Mouse (Mus musculus) myocyte (in vitro differentiated cells): ENCODE data around the gene Cyb5d2.

ENCODE experiments used
- CEBPB ChIP-seq: IDR thresholded peaks from 2 replicates; pipeline ENCODE4 v1.6.1; 2011; ENCODE audit warnings: mild to moderate bottlenecking, moderate library complexity; ENCODE audit not compliant: poor library complexity, insufficient read depth, severe bottlenecking
- E2F4 ChIP-seq: IDR thresholded peaks from one replicate; pipeline ENCODE4 v1.6.1; 2011; ENCODE audit warnings: mild to moderate bottlenecking, control low read depth, moderate library complexity; ENCODE audit not compliant: insufficient read depth
- MAX ChIP-seq: IDR thresholded peaks from one replicate; pipeline ENCODE4 v1.6.1; 2011; ENCODE audit warnings: low read depth, mild to moderate bottlenecking, control low read depth
- MYOD1 ChIP-seq, 3 experiments: IDR thresholded peaks; one replicate each; pipeline ENCODE4 v1.6.1; 2011; ENCODE audit warnings: control low read depth in 2 of 3, low read depth in 2 of 3, mild to moderate bottlenecking in 2 of 3, moderate library complexity in 1 of 3; ENCODE audit not compliant: insufficient read length in 2 of 3, control insufficient read depth in 1 of 3
- MYOG ChIP-seq, 3 experiments: IDR thresholded peaks; one replicate each; pipeline ENCODE4 v1.6.1; 2011; ENCODE audit warnings: control low read depth in 2 of 3, low read depth in 2 of 3, mild to moderate bottlenecking in 2 of 3; ENCODE audit not compliant: insufficient read length in 2 of 3, control insufficient read depth in 1 of 3, insufficient read depth in 1 of 3
- POLR2A ChIP-seq: IDR thresholded peaks from one replicate; pipeline ENCODE4 v1.6.1; 2011; ENCODE audit warnings: low read depth, mild to moderate bottlenecking, control low read depth, moderate library complexity; ENCODE audit not compliant: insufficient read length
- POLR2AphosphoS2 ChIP-seq: IDR thresholded peaks from one replicate; pipeline ENCODE4 v1.6.1; 2011; ENCODE audit warnings: low read depth, control low read depth; ENCODE audit not compliant: insufficient read length
- REST ChIP-seq: IDR thresholded peaks from one replicate; pipeline ENCODE4 v1.6.1; 2011; ENCODE audit warnings: mild to moderate bottlenecking, control low read depth, moderate library complexity; ENCODE audit not compliant: insufficient read depth, insufficient read length
- SRF ChIP-seq: IDR thresholded peaks from one replicate; pipeline ENCODE4 v1.6.1; 2011; ENCODE audit warnings: low read depth; ENCODE audit not compliant: control insufficient read depth, insufficient read length
- TCF12 ChIP-seq: IDR thresholded peaks from one replicate; pipeline ENCODE4 v1.6.1; 2011; ENCODE audit warnings: mild to moderate bottlenecking, control low read depth; ENCODE audit not compliant: poor library complexity, insufficient read depth, severe bottlenecking
- USF1 ChIP-seq: IDR thresholded peaks from one replicate; pipeline ENCODE4 v1.6.1; 2011; ENCODE audit warnings: low read depth, mild to moderate bottlenecking, control low read depth, moderate library complexity

- TF ChIP-seq MAX (no peak), POLR2A (no peak), USF1 (no peak), REST (no peak), E2F4 (no peak), TCF12 (no peak), POLR2AphosphoS2 (no peak), MYOD1 (IDR thresholded peaks at IDR 0.05; ENCODE audit: control insufficient read depth in 1 of 3, insufficient read length in 2 of 3, low read depth in 2 of 3) (no peak), CEBPB (no peak), MYOG (IDR thresholded peaks at IDR 0.05; ENCODE audit: control insufficient read depth in 1 of 3, insufficient read depth in 1 of 3, insufficient read length in 2 of 3, low read depth in 2 of 3) (no peak), SRF (no peak)
Observed at GRCm38 (mm10) chr11:72751956-72752355, 44.0 kb downstream of the Cyb5d2 start.
